Mouse (Mus musculus): ENCODE measurements around the gene Gab2. TPM values are rescaled to one million over a fixed set of nuclear protein-coding genes. Genes with fewer than 3 reads are reported as not detected.

The Gab2 gene
- total RNA-seq, 1 experiment = 1.1 TPM

DNA sequence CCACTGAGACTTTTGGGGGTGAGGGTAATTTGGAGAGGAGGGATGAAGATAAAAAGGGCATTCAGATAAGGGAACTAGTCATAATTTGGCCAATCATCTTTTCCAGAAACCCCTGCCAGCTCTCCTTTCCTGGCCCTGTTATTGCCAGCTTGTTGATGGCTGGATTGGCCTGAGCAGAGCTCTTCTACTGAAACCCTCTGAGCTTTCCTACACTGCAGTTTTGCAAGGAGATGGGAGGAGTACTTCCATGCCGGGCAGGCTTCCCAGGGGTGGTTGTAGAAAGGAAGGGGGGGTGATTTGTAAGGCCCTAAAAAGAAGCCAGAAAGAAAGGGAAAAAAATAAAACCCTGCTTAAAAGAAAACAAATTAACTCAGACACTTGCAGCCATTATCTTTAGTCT, 181.2 kb downstream of the Gab2 start:
- no peak for TF ChIP-seq HCFC1 (IDR thresholded peaks at IDR 0.05; ENCODE audit: borderline replicate concordance, insufficient read depth, low read length)
- no peak for TF ChIP-seq MAFK (IDR thresholded peaks at IDR 0.05; ENCODE audit: insufficient read depth, low read depth, low read length)
- no peak for TF ChIP-seq ZC3H11A (IDR thresholded peaks at IDR 0.05; ENCODE audit: borderline replicate concordance, low read depth, low read length)
- TF ChIP-seq CHD2 (IDR thresholded peaks at IDR 0.05; ENCODE audit: low read depth, low read length) = no peak
- TF ChIP-seq ZNF384 (IDR thresholded peaks at IDR 0.05; ENCODE audit: low read depth, low read length) = no peak
- no peak for DNase-seq (ENCODE audit: low read depth, low spot score)
- no peaks in the 10 kb centered on the region for H3K4me1 ChIP-seq (ENCODE audit: control insufficient read depth in 2 of 2, insufficient read depth in 2 of 2, low read length in 2 of 2, poor library complexity in 1 of 2)
- H3K36me3 ChIP-seq (ENCODE audit: control insufficient read depth, insufficient read depth, low read length, poor library complexity, severe bottlenecking) = no peaks in the 10 kb centered on the region
- H3K4me3 ChIP-seq (ENCODE audit: insufficient read depth in 1 of 2, low read depth in 1 of 2, low read length in 2 of 2, poor library complexity in 1 of 2, severe bottlenecking in 1 of 2) = no peak overlapping the region
- no peak overlapping the region for H3K9ac ChIP-seq (ENCODE audit: insufficient read depth, low read depth, low read length, poor library complexity, severe bottlenecking)
- in situ Hi-C loops (cut with MboI; ENCODE audit: low sequenced_read_pairs in 2 of 2, unreplicated experiment in 2 of 2) = no loop called here
- no peak overlapping the region for H3K27ac ChIP-seq (ENCODE audit: insufficient read depth, low read depth, low read length, poor library complexity, severe bottlenecking)
- H3K9me3 ChIP-seq (ENCODE audit: control insufficient read depth, insufficient read depth, low read depth, low read length) = no peaks in the 10 kb centered on the region

GRCm38 (mm10) chr7:97270367-97270766, 189.0 kb downstream of the Gab2 start:
- no peak for TF ChIP-seq MAFK (IDR thresholded peaks at IDR 0.05; ENCODE audit: insufficient read depth, low read depth, low read length)
- no peak for TF ChIP-seq HCFC1 (IDR thresholded peaks at IDR 0.05; ENCODE audit: borderline replicate concordance, insufficient read depth, low read length)
- no peak for TF ChIP-seq CHD2 (IDR thresholded peaks at IDR 0.05; ENCODE audit: low read depth, low read length)
- no peak for TF ChIP-seq ZNF384 (IDR thresholded peaks at IDR 0.05; ENCODE audit: low read depth, low read length)
- no peak for TF ChIP-seq ZC3H11A (IDR thresholded peaks at IDR 0.05; ENCODE audit: borderline replicate concordance, low read depth, low read length)
- DNase-seq (ENCODE audit: low read depth, low spot score) = no peak
- Histone ChIP-seq H3K4me3 (ENCODE audit: insufficient read depth in 1 of 2, low read depth in 1 of 2, low read length in 2 of 2, poor library complexity in 1 of 2, severe bottlenecking in 1 of 2) (no peak overlapping the region), H3K27ac (ENCODE audit: insufficient read depth, low read depth, low read length, poor library complexity, severe bottlenecking) (no peak overlapping the region), H3K9ac (ENCODE audit: insufficient read depth, low read depth, low read length, poor library complexity, severe bottlenecking) (no peak overlapping the region), H3K4me1 (ENCODE audit: control insufficient read depth in 2 of 2, insufficient read depth in 2 of 2, low read length in 2 of 2, poor library complexity in 1 of 2) (no peaks in the 10 kb centered on the region), H3K9me3 (ENCODE audit: control insufficient read depth, insufficient read depth, low read depth, low read length) (no peaks in the 10 kb centered on the region), H3K36me3 (ENCODE audit: control insufficient read depth, insufficient read depth, low read length, poor library complexity, severe bottlenecking) (no peaks in the 10 kb centered on the region)
- in situ Hi-C loops (cut with MboI; ENCODE audit: low sequenced_read_pairs in 2 of 2, unreplicated experiment in 2 of 2) = no loop called here

- TF ChIP-seq MAFK (IDR thresholded peaks at IDR 0.05; ENCODE audit: insufficient read depth, low read depth, low read length) (no peak), ZNF384 (IDR thresholded peaks at IDR 0.05; ENCODE audit: low read depth, low read length) (no peak), HCFC1 (IDR thresholded peaks at IDR 0.05; ENCODE audit: borderline replicate concordance, insufficient read depth, low read length) (no peak), CHD2 (IDR thresholded peaks at IDR 0.05; ENCODE audit: low read depth, low read length) (no peak), ZC3H11A (IDR thresholded peaks at IDR 0.05; ENCODE audit: borderline replicate concordance, low read depth, low read length) (no peak)
- in situ Hi-C loops (cut with MboI; ENCODE audit: low sequenced_read_pairs in 2 of 2, unreplicated experiment in 2 of 2) = no loop called here
- H3K27ac ChIP-seq (ENCODE audit: insufficient read depth, low read depth, low read length, poor library complexity, severe bottlenecking) = no peak overlapping the region
- no peak overlapping the region for H3K4me3 ChIP-seq (ENCODE audit: insufficient read depth in 1 of 2, low read depth in 1 of 2, low read length in 2 of 2, poor library complexity in 1 of 2, severe bottlenecking in 1 of 2)
- DNase-seq (ENCODE audit: low read depth, low spot score) = no peak
- no peaks in the 10 kb centered on the region for H3K36me3 ChIP-seq (ENCODE audit: control insufficient read depth, insufficient read depth, low read length, poor library complexity, severe bottlenecking)
- no peak overlapping the region for H3K9ac ChIP-seq (ENCODE audit: insufficient read depth, low read depth, low read length, poor library complexity, severe bottlenecking)
- H3K9me3 ChIP-seq (ENCODE audit: control insufficient read depth, insufficient read depth, low read depth, low read length) = no peaks in the 10 kb centered on the region
- no peaks in the 10 kb centered on the region for H3K4me1 ChIP-seq (ENCODE audit: control insufficient read depth in 2 of 2, insufficient read depth in 2 of 2, low read length in 2 of 2, poor library complexity in 1 of 2)
Measured at GRCm38 (mm10) chr7:97271068-97271467, 189.7 kb downstream of the Gab2 start.

- Histone ChIP-seq H3K9me3 (ENCODE audit: control insufficient read depth, insufficient read depth, low read depth, low read length) (no peaks in the 10 kb centered on the region), H3K4me1 (ENCODE audit: control insufficient read depth in 2 of 2, insufficient read depth in 2 of 2, low read length in 2 of 2, poor library complexity in 1 of 2) (no peaks in the 10 kb centered on the region), H3K27ac (ENCODE audit: insufficient read depth, low read depth, low read length, poor library complexity, severe bottlenecking) (no peak overlapping the region), H3K4me3 (ENCODE audit: insufficient read depth in 1 of 2, low read depth in 1 of 2, low read length in 2 of 2, poor library complexity in 1 of 2, severe bottlenecking in 1 of 2) (no peak overlapping the region), H3K9ac (ENCODE audit: insufficient read depth, low read depth, low read length, poor library complexity, severe bottlenecking) (no peak overlapping the region), H3K36me3 (ENCODE audit: control insufficient read depth, insufficient read depth, low read length, poor library complexity, severe bottlenecking) (no peaks in the 10 kb centered on the region)
- no peak for DNase-seq (ENCODE audit: low read depth, low spot score)
- TF ChIP-seq ZNF384 (IDR thresholded peaks at IDR 0.05; ENCODE audit: low read depth, low read length) (no peak), HCFC1 (IDR thresholded peaks at IDR 0.05; ENCODE audit: borderline replicate concordance, insufficient read depth, low read length) (no peak), MAFK (IDR thresholded peaks at IDR 0.05; ENCODE audit: insufficient read depth, low read depth, low read length) (no peak), CHD2 (IDR thresholded peaks at IDR 0.05; ENCODE audit: low read depth, low read length) (no peak), ZC3H11A (IDR thresholded peaks at IDR 0.05; ENCODE audit: borderline replicate concordance, low read depth, low read length) (no peak)
- in situ Hi-C loops (cut with MboI; ENCODE audit: low sequenced_read_pairs in 2 of 2, unreplicated experiment in 2 of 2) = no loop called here
Measured at GRCm38 (mm10) chr7:97296986-97297385, 215.6 kb downstream of the Gab2 start.

DNA sequence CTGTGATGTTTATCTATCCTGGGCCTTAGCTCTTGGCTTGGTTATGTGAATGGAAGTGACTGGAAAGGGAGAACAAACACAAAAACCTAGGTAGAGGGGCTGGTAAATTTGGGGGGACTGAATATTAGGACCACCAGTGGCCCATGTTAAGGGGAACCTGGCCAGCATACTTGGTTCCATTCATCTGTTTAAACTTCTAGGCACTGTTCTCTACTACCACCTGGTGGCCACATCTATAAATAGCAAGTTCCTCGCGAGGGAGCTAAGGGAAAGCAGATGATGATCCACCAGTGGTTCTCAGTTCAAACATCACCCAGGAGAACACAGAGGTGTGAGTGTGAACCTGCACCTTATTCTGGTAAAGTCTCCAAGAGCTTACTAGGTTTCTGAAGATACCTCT, 216.1 kb downstream of the Gab2 start:
- in situ Hi-C loops (cut with MboI; ENCODE audit: low sequenced_read_pairs in 2 of 2, unreplicated experiment in 2 of 2) = no loop called here
- DNase-seq (ENCODE audit: low read depth, low spot score) = peak; percentile 46
- TF ChIP-seq ZC3H11A (IDR thresholded peaks at IDR 0.05; ENCODE audit: borderline replicate concordance, low read depth, low read length) (peak; percentile 73), HCFC1 (IDR thresholded peaks at IDR 0.05; ENCODE audit: borderline replicate concordance, insufficient read depth, low read length) (no peak)
- H3K9me3 ChIP-seq (ENCODE audit: control insufficient read depth, insufficient read depth, low read depth, low read length) = no peaks in the 10 kb centered on the region
- H3K4me1 ChIP-seq (ENCODE audit: control insufficient read depth in 2 of 2, insufficient read depth in 2 of 2, low read length in 2 of 2, poor library complexity in 1 of 2) = no peaks in the 10 kb centered on the region
- no peak overlapping the region for H3K9ac ChIP-seq (ENCODE audit: insufficient read depth, low read depth, low read length, poor library complexity, severe bottlenecking)
- H3K36me3 ChIP-seq (ENCODE audit: control insufficient read depth, insufficient read depth, low read length, poor library complexity, severe bottlenecking) = no peaks in the 10 kb centered on the region
- no peak overlapping the region for H3K4me3 ChIP-seq (ENCODE audit: insufficient read depth in 1 of 2, low read depth in 1 of 2, low read length in 2 of 2, poor library complexity in 1 of 2, severe bottlenecking in 1 of 2)
- no peak overlapping the region for H3K27ac ChIP-seq (ENCODE audit: insufficient read depth, low read depth, low read length, poor library complexity, severe bottlenecking)

Measured in ES-E14 (cell line).